Mouse (Mus musculus): ENCODE data around the gene Kalrn.

GRCm38 (mm10) chr16:34134628-34135027 is 438.7 kb downstream of the Kalrn start:
- TF ChIP-seq POLR2A (IDR thresholded peaks at IDR 0.05; ENCODE audit: low read depth, low read length) (no peak), CTCF (IDR thresholded peaks at IDR 0.05; ENCODE audit: extremely low read depth, insufficient read length, insufficient replicate concordance, low read depth, low read length) (no peak)
